Mouse (Mus musculus) hindbrain, embryonic 15.5 days (tissue): ENCODE data around the gene Scn5a. TPM values are rescaled to one million over a fixed set of nuclear protein-coding genes. Genes with fewer than 3 reads are reported as not detected.

Source experiments
- ATAC-seq: fragments of 200-750 bp; cut with Nextera tagmentation; 2 replicates; pipeline ENCODE4 v1.8.0; 2017; ENCODE audit warnings: low read depth, moderate number of reproducible peaks, moderate TSS enrichment; ENCODE audit not compliant: low FRiP score
- H3K27ac ChIP-seq: fragments of 300-500 bp; sonication (generic); replicated peaks from 2 replicates; pipeline ENCODE4 v1.5.1; 2015; ENCODE audit warnings: mild to moderate bottlenecking, inconsistent platforms
- H3K27me3 ChIP-seq: fragments of 300-500 bp; sonication (generic); 2 replicates; pipeline ENCODE4 v1.6.1; 2015; ENCODE audit warnings: control low read depth, inconsistent platforms
- H3K36me3 ChIP-seq: fragments of 300-500 bp; sonication (generic); 2 replicates; pipeline ENCODE4 v1.6.1; 2015; ENCODE audit warnings: control low read depth, inconsistent platforms
- H3K4me1 ChIP-seq: fragments of 300-500 bp; sonication (generic); replicated peaks from 2 replicates; pipeline ENCODE4 v1.6.1; 2015; ENCODE audit warnings: control low read depth, inconsistent platforms
- H3K4me2 ChIP-seq: fragments of 300-500 bp; sonication (generic); 2 replicates; pipeline ENCODE4 v1.6.1; 2015; ENCODE audit warnings: moderate library complexity, mild to moderate bottlenecking, inconsistent platforms
- H3K4me3 ChIP-seq: fragments of 300-500 bp; sonication (generic); 2 replicates; pipeline ENCODE4 v1.5.1; 2015; ENCODE audit warnings: mild to moderate bottlenecking, inconsistent platforms
- H3K9ac ChIP-seq: fragments of 300-500 bp; sonication (generic); 2 replicates; pipeline ENCODE4 v1.6.1; 2015; ENCODE audit warnings: inconsistent platforms
- H3K9me3 ChIP-seq: fragments of 300-500 bp; sonication (generic); 2 replicates; pipeline ENCODE4 v1.6.1; 2016; ENCODE audit warnings: control low read depth, inconsistent platforms
- WGBS: fragments of 180-500 bp; shearing (Covaris S2); methylation state at CpG from one replicate; pipeline ENCODE4 v1.1.7; 2015; 5-methylcytosine and 5-hydroxymethylcytosine counted together
- polyA plus RNA-seq: library from polyadenylated mRNA; unstranded; fragments of >200 nt; fragmentation: Nextera tagmentation; extraction: Ambion mirVana; gene quantifications from 2 replicates; pipeline ENCODE4 v1.2.1, GENCODE M21; 2015

Gene Scn5a
- polyA plus RNA-seq: 0.31 and 0.42 TPM in 2 replicates

DNA sequence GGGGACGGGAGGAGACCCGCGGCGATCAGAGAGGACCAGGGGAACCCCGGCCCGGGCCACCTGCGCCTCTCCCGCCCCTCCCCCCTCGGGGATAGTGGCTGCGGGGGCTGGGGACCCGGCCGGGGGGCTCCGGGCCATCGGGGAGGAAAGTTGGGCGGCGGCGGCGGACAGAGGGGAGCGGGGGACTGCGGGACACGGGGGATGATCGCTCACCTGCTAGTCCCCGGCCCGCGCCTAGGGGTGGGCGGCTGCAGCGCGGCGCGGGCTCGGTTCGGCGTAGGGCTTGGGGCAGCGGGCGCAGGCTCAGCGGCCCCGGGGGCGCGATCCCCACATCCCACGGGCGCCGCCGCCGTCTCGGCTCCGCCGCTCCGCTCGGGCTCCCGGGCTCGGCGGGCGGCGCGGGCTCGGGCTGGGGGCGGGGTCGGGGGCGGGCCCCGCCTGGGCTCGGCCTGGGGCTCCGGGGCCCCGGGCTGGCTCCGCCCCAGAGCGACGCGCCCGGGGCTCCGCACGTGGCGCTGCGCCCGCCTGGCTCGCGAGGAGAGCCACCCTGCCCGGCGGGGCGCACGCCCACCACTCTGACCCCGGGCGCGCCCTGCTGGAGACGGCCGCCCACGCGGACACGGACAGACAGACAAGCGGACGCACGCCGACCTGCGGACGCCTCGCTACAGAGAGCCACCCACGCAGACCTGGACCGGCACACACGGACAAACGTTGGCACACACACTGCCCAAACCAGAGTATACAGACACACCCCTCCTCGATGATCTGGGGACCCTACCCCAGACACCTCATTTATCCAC is at the start of gene Scn5a:
TSS of gene Scn5a (minus strand) at position 381 of the 803 bp plus-strand sequence.
- Histone ChIP-seq H3K9me3 (no peaks in the 10 kb centered on the region), H3K4me2 (peak within 1 kb of the TSS; percentile 94), H3K4me3 (peak within 1 kb of the TSS; percentile 49), H3K27me3 (peaks cover 81% of the 10 kb centered on the region), H3K27ac (no peak within 1 kb of the TSS), H3K4me1 (peaks cover 12% of the 10 kb centered on the region), H3K9ac (peak within 1 kb of the TSS; percentile 41), H3K36me3 (no peaks in the 10 kb centered on the region)
- under 1% methylated on average over 55 of the region's 99 CpGs for WGBS
- ATAC-seq: no peak

DNA sequence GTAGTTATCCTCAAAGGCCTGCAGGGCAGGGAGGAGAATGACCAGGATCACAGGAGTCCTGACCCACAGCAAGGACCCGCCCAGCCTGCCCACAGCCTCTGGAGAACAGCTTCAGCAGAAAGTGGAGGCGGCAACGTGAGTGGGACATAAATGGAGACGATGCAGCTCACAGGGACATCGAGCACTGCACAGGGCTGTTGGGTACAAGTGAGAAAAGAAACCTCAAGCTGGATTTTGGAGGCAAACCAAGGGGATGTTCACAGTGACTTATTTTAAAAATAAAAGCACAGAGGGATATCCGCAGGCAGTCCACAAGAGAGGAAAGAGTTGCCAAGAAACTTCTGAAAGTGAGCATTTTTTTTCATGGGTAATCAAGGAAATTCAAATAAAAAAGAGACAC is 48.4 kb upstream of the Scn5a start:
- no peaks in the 10 kb centered on the region for H3K36me3 ChIP-seq
- H3K4me2 ChIP-seq: no peak overlapping the region
- peaks cover 9% of the 10 kb centered on the region; the same call in 1 of the 2 replicates for H3K4me1 ChIP-seq
- H3K9ac ChIP-seq: no peak overlapping the region
- H3K9me3 ChIP-seq: no peaks in the 10 kb centered on the region
- 82% methylated on average over 6 of the region's 6 CpGs for WGBS
- H3K4me3 ChIP-seq: no peak overlapping the region
- 0 out of 2 replicates have a peak, but pooled peaks cover 4% of the 10 kb centered on the region for H3K27me3 ChIP-seq
- no peak overlapping the region for H3K27ac ChIP-seq
- no peak for ATAC-seq

GRCm38 (mm10) chr9:119624151-119624550 is 45.3 kb upstream of the Scn5a start:
- H3K4me2 ChIP-seq: no peak overlapping the region
- H3K27me3 ChIP-seq: no peaks in the 10 kb centered on the region
- no peak for ATAC-seq
- WGBS: 88% methylated on average over 4 of the region's 4 CpGs
- no peak overlapping the region for H3K9ac ChIP-seq
- no peak overlapping the region for H3K4me3 ChIP-seq
- no peaks in the 10 kb centered on the region for H3K9me3 ChIP-seq
- no peaks in the 10 kb centered on the region for H3K36me3 ChIP-seq
- H3K4me1 ChIP-seq: no peaks in the 10 kb centered on the region
- H3K27ac ChIP-seq: no peak overlapping the region

- no peaks in the 10 kb centered on the region for H3K36me3 ChIP-seq
- H3K4me1 ChIP-seq: no peaks in the 10 kb centered on the region
- 82% methylated on average over 6 of the region's 6 CpGs for WGBS
- ATAC-seq: no peak
- H3K27me3 ChIP-seq: no peaks in the 10 kb centered on the region
- H3K27ac ChIP-seq: no peak overlapping the region
- no peak overlapping the region for H3K9ac ChIP-seq
- no peak overlapping the region for H3K4me2 ChIP-seq
- H3K4me3 ChIP-seq: no peak overlapping the region
- H3K9me3 ChIP-seq: no peaks in the 10 kb centered on the region
Measured at GRCm38 (mm10) chr9:119614798-119615197, 36.0 kb upstream of the Scn5a start.

- no peaks in the 10 kb centered on the region for H3K27me3 ChIP-seq
- no peaks in the 10 kb centered on the region for H3K36me3 ChIP-seq
- H3K4me3 ChIP-seq: no peak overlapping the region
- 88% methylated on average over 7 of the region's 7 CpGs for WGBS
- H3K9ac ChIP-seq: no peak overlapping the region
- no peak for ATAC-seq
- no peak overlapping the region for H3K4me2 ChIP-seq
- H3K4me1 ChIP-seq: no peaks in the 10 kb centered on the region
- H3K9me3 ChIP-seq: no peaks in the 10 kb centered on the region
- H3K27ac ChIP-seq: no peak overlapping the region
Measured at GRCm38 (mm10) chr9:119610563-119611166, 31.8 kb upstream of the Scn5a start.

DNA sequence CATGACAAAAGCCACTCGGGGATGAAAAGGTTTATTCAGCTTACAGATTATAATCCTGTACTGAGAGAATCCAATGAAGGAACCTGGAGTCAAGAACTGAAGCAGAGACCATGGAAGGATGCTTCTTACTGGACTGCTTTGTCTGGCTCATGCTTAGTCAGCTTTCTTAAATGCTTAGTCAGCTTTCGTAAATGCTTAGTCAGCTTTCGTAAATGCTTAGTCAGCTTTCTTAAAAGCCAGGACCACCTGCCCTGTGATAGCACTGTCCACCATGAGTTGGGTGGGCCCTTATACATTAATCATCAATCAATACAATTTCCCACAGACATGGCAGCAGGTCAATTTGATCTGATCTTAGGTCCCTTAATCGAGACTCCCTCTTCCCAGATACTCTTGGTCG is 28.1 kb upstream of the Scn5a start:
- 93% methylated on average over 5 of the region's 5 CpGs for WGBS

DNA sequence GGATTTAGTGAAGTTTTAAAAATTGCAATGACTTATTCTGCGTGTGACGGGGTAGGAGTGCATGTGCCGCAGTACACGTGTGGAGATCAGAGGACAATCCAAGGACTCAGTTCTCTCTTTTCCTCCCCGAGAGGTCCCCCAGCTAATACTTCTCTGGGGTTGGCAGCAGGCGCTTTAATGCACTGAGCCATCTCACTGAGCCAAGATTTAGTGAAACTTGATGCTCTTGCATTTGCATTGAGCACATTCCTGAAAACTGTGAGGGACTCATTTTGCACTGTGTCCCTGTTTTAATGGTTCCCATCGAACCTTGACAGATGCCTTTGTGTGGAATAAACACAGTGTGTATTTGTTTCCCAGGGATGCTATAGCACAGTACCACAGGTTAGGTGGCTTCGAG is 25.8 kb upstream of the Scn5a start:
- no peaks in the 10 kb centered on the region for H3K9me3 ChIP-seq
- H3K36me3 ChIP-seq: no peaks in the 10 kb centered on the region
- H3K9ac ChIP-seq: no peak overlapping the region
- 74% methylated on average over 8 of the region's 8 CpGs for WGBS
- H3K27me3 ChIP-seq: no peaks in the 10 kb centered on the region
- no peaks in the 10 kb centered on the region for H3K4me1 ChIP-seq
- ATAC-seq: no peak
- H3K4me2 ChIP-seq: no peak overlapping the region
- H3K4me3 ChIP-seq: no peak overlapping the region
- H3K27ac ChIP-seq: no peak overlapping the region

More for the DNA sequence above, 28.1 kb upstream of the Scn5a start:
- Histone ChIP-seq H3K9ac (no peak overlapping the region), H3K27ac (no peak overlapping the region), H3K4me1 (no peaks in the 10 kb centered on the region), H3K4me2 (no peak overlapping the region), H3K9me3 (no peaks in the 10 kb centered on the region), H3K4me3 (no peak overlapping the region), H3K36me3 (no peaks in the 10 kb centered on the region), H3K27me3 (no peaks in the 10 kb centered on the region)
- ATAC-seq: no peak

GRCm38 (mm10) chr9:119598501-119598900 is 19.7 kb upstream of the Scn5a start:
- H3K36me3 ChIP-seq: no peaks in the 10 kb centered on the region
- 0 out of 2 replicates have a peak, but pooled peaks cover 2% of the 10 kb centered on the region for H3K27me3 ChIP-seq
- no peaks in the 10 kb centered on the region for H3K4me1 ChIP-seq
- H3K4me2 ChIP-seq: no peak overlapping the region
- 90% methylated on average over 10 of the region's 10 CpGs for WGBS
- no peak for ATAC-seq
- no peak overlapping the region for H3K9ac ChIP-seq
- H3K4me3 ChIP-seq: no peak overlapping the region
- H3K27ac ChIP-seq: no peak overlapping the region
- H3K9me3 ChIP-seq: no peaks in the 10 kb centered on the region

GRCm38 (mm10) chr9:119597332-119597731 is 18.5 kb upstream of the Scn5a start:
- H3K9ac ChIP-seq: no peak overlapping the region
- H3K36me3 ChIP-seq: no peaks in the 10 kb centered on the region
- no peak overlapping the region for H3K4me3 ChIP-seq
- no peaks in the 10 kb centered on the region for H3K4me1 ChIP-seq
- 0 out of 2 replicates have a peak, but pooled peaks cover 2% of the 10 kb centered on the region for H3K27me3 ChIP-seq
- H3K9me3 ChIP-seq: no peaks in the 10 kb centered on the region
- ATAC-seq: no peak
- WGBS: 83% methylated on average over 8 of the region's 8 CpGs
- H3K4me2 ChIP-seq: no peak overlapping the region
- no peak overlapping the region for H3K27ac ChIP-seq

DNA sequence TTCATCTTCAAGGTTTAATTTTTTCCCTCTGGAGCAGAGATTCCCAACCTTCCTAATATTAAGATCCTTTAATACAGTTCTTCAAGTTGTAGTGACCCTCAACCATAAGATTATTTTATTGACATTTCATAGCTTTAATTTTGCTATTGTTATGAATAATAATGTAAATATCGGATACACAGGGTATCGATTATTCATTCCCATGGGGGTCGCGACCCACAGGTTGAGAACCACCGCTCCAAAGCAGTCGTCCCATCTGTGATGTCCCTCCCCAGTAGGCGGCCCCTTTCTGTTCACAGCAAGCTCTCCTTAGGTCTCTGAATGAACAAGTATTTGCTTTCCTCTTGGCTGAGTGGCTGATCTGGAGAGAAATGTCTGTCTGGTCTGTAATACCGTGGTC is 10.8 kb upstream of the Scn5a start:
- Histone ChIP-seq H3K27ac (no peak overlapping the region), H3K36me3 (no peaks in the 10 kb centered on the region), H3K9ac (no peak overlapping the region), H3K9me3 (no peaks in the 10 kb centered on the region), H3K4me2 (no peak overlapping the region), H3K27me3 (peaks cover 7% of the 10 kb centered on the region; the same call in 1 of the 2 replicates), H3K4me1 (no peaks in the 10 kb centered on the region), H3K4me3 (no peak overlapping the region)
- 87% methylated on average over 8 of the region's 8 CpGs for WGBS
- no peak for ATAC-seq

DNA sequence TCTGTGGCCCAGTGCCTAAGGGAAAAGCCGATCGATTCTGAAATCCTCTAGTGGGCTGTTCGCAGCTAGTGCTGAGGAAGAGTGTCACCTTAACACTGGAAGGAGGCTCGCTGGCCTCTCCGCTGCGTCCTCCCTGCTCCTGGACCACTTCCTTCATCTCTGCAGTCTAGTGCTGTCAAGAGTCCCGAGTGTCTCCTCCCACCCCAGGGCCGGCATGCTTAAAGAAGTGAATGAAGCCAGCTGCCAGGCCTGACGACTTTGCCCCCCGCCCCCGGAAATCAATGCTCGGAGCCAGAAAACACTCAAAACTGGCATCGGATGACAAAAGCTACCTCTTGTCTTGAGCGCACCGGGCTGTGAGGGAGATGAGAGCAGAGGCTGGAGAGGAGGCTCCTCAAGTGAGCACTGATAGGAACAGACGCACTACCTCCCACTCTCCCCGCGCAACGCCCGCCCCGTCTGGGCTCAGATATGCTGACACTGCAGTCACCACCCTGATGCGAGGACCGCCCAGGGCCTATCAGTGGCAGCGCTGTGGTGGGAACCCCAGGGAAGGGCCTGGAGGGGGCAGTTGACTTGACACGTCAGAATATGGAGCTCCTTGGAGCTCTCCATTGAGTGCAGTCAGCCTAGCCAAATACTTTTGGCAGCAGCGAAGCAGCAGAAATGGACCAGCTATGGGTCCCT is 10.1 kb upstream of the Scn5a start:
- Histone ChIP-seq H3K4me3 (no peak overlapping the region), H3K9ac (no peak overlapping the region), H3K36me3 (no peaks in the 10 kb centered on the region), H3K4me2 (no peak overlapping the region), H3K9me3 (no peaks in the 10 kb centered on the region), H3K4me1 (no peaks in the 10 kb centered on the region), H3K27ac (no peak overlapping the region), H3K27me3 (peaks cover 7% of the 10 kb centered on the region; the same call in 1 of the 2 replicates)
- ATAC-seq: no peak; the same call in 1 of the 2 replicates
- WGBS: 41% methylated on average over 26 of the region's 26 CpGs

DNA sequence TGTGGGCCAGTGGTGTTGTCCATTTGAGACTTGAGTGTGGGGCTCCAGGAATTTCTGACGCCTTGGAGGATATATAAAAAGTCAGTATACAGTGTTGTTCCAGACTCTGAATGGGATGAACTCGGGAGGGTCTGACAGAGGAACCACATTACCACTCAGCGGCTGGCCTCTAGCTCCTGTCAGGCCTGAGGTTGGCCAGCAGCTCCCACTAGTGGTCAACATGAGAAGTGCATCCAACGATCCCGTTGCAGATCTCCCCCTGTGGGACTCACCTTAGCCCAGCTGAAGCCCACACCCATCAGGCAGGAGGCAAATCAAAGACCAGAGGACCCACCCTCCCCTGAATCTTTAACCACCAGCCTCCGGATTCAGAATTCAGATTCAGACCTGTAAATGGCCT is 1.9 kb upstream of the Scn5a start:
- no peak overlapping the region for H3K4me2 ChIP-seq
- H3K36me3 ChIP-seq: no peaks in the 10 kb centered on the region
- H3K27me3 ChIP-seq: peaks cover 63% of the 10 kb centered on the region
- no peaks in the 10 kb centered on the region for H3K9me3 ChIP-seq
- no peak overlapping the region for H3K4me3 ChIP-seq
- no peak overlapping the region for H3K27ac ChIP-seq
- H3K4me1 ChIP-seq: peaks cover 12% of the 10 kb centered on the region
- peak; percentile 60; the same call in 1 of the 2 replicates for ATAC-seq
- 1% methylated on average over 6 of the region's 6 CpGs for WGBS
- no peak overlapping the region for H3K9ac ChIP-seq
